Mouse (Mus musculus) left cerebral cortex, adult 2 months (tissue): ENCODE data around the gene Dclre1b. TPM values are rescaled to one million over a fixed set of nuclear protein-coding genes. Genes with fewer than 3 reads are reported as not detected.

Experiments used
- DNase-seq, 2 experiments: peaks; one replicate each; pipeline ENCODE4 v3.0.0; 2021 to 2022; ENCODE audit warnings: low spot score in 2 of 2, mixed read lengths in 1 of 2; ENCODE audit errors: extremely low spot score in 1 of 2
- H3K27ac ChIP-seq: fragments of 200-600 bp; 2 replicates; pipeline ENCODE4 v1.8.1; 2022
- H3K4me3 ChIP-seq: fragments of 200-600 bp; 2 replicates; pipeline ENCODE4 v1.8.1; 2022
- CTCF ChIP-seq: fragments of 200-600 bp; IDR thresholded peaks from 2 replicates; pipeline ENCODE4 v1.8.1; 2022; ENCODE audit warnings: antibody characterized with exemption, mild to moderate bottlenecking, moderate library complexity
- intact Hi-C: fragments of 180-260 bp; cut with DNase I; formaldehyde crosslinking; loops from one replicate; pipeline ENCODE4 v1.15.1; 2025
- total RNA-seq, 2 experiments: library from RNA; stranded (reverse); gene quantifications; 2 replicates each; pipeline ENCODE4 v1.2.3; 2021

Gene Dclre1b
- total RNA-seq, 2 experiments from 2014 or later, result 7.7 to 8.2 TPM

GRCm38 (mm10) chr3:103758456-103758855 is 50.8 kb downstream of the Dclre1b start:
- Histone ChIP-seq H3K4me3 (no peak overlapping the region), H3K27ac (no peak overlapping the region)
- no peak; the same call in 1 of the 2 replicates for TF ChIP-seq CTCF
- intact Hi-C loops, result loop anchor here (10.0 kb wide), 1 partner anchor 704 kb away; the partner anchor contains the start of gene Nras
- DNase-seq, result no peak

- intact Hi-C loops, result loop anchor here (10.0 kb wide), 1 partner anchor 702 kb away; the partner anchor contains the start of gene Nras
- no peak for DNase-seq
Measured at GRCm38 (mm10) chr3:103756920-103757319, 52.3 kb downstream of the Dclre1b start.

GRCm38 (mm10) chr3:103755351-103755750 is 53.9 kb downstream of the Dclre1b start:
- TF ChIP-seq CTCF, result no peak
- Histone ChIP-seq H3K27ac (no peak overlapping the region), H3K4me3 (no peak overlapping the region)
- intact Hi-C loops, result loop anchor here (10.0 kb wide), 1 partner anchor 701 kb away; the partner anchor contains the start of gene Nras
- no peak for DNase-seq

More at GRCm38 (mm10) chr3:103756920-103757319, 52.3 kb downstream of the Dclre1b start:
- no peak overlapping the region for H3K27ac ChIP-seq
- no peak overlapping the region for H3K4me3 ChIP-seq
- TF ChIP-seq CTCF, result no peak

- Histone ChIP-seq H3K4me3 (no peak overlapping the region), H3K27ac (no peak overlapping the region)
- no peak for TF ChIP-seq CTCF
- intact Hi-C loops, result loop anchor here (10.0 kb wide), 1 partner anchor 697 kb away; the partner anchor contains the start of gene Nras
- DNase-seq, result no peak
Measured at GRCm38 (mm10) chr3:103751558-103751957, 57.7 kb downstream of the Dclre1b start.

Other genes starting within 250 kb of the Dclre1b start
- gene Syt6, start 234.2 kb downstream of the Dclre1b start, total RNA-seq, result 10 to 100 TPM; 12.4 to 14.4 TPM
- gene Atg4a-ps, start 163.4 kb downstream of the Dclre1b start, total RNA-seq, result 1 to 10 TPM in 1 of 2 experiments, under 1 TPM in 1; 0.18 to 1.3 TPM
- 10 to 100 TPM; 12.0 to 13.4 TPM for gene Olfml3, start 71.4 kb downstream of the Dclre1b start, total RNA-seq
- not detected for gene Gm10964, start 70.1 kb downstream of the Dclre1b start, total RNA-seq
- gene Hipk1, start 17.9 kb downstream of the Dclre1b start, total RNA-seq, result 100 to 1,000 TPM; 124 to 128 TPM
- 10 to 100 TPM; 14.8 to 15.8 TPM for gene Ap4b1, start 76 bp upstream of the Dclre1b start, total RNA-seq
- under 1 TPM; 0.27 to 0.87 TPM for gene Gm43064, start 129 bp upstream of the Dclre1b start, total RNA-seq
- 1 to 10 TPM; 1.3 to 1.8 TPM for gene Bcl2l15, start 23.2 kb upstream of the Dclre1b start, total RNA-seq
- 1 to 10 TPM; 1.2 to 1.8 TPM for gene Ptpn22, start 50.4 kb upstream of the Dclre1b start, total RNA-seq
- 10 to 100 TPM; 23.3 to 26.7 TPM for gene Rsbn1, start 104.7 kb upstream of the Dclre1b start, total RNA-seq
- gene Phtf1, start 158.7 kb upstream of the Dclre1b start, total RNA-seq, result 10 to 100 TPM; 43.4 to 48.1 TPM